Mouse (Mus musculus): ENCODE measurements around the gene Etl4. TPM values are rescaled to one million over a fixed set of nuclear protein-coding genes. Genes with fewer than 3 reads are reported as not detected.

Etl4 gene
- polyA plus RNA-seq, 1 experiment from 2014 or later, result 27.7 TPM

GRCm38 (mm10) chr2:20583032-20583431 is 673.5 kb downstream of the Etl4 start:
- Histone ChIP-seq H3K36me3 (ENCODE audit: control insufficient read depth, insufficient read depth, low read length) (no peaks in the 10 kb centered on the region), H3K4me1 (ENCODE audit: control insufficient read depth, insufficient read depth, low read length) (no peaks in the 10 kb centered on the region)

GRCm38 (mm10) chr2:20583562-20584153 is 674.1 kb downstream of the Etl4 start:
- Histone ChIP-seq H3K27me3 (replicated peaks; ENCODE audit: control insufficient read depth, insufficient read depth, low read length) (no peaks in the 10 kb centered on the region), H3K4me3 (ENCODE audit: low read length) (no peak overlapping the region), H3K27ac (ENCODE audit: low read length) (no peak overlapping the region), H3K36me3 (ENCODE audit: control insufficient read depth, insufficient read depth, low read length) (no peaks in the 10 kb centered on the region), H3K4me1 (ENCODE audit: control insufficient read depth, insufficient read depth, low read length) (no peaks in the 10 kb centered on the region), H3K9ac (ENCODE audit: low read depth, low read length) (no peak overlapping the region), H3K4me2 (ENCODE audit: low read depth, low read length) (no peak overlapping the region), H3K9me3 (ENCODE audit: control insufficient read depth, low read length) (no peaks in the 10 kb centered on the region)
- ATAC-seq, result peak; percentile 48; the same call in 1 of the 2 replicates
- WGBS, result 92% methylated on average over 6 of the region's 6 CpGs

More at GRCm38 (mm10) chr2:20583032-20583431, 673.5 kb downstream of the Etl4 start:
- no peak for ATAC-seq
- no peak overlapping the region for H3K9ac ChIP-seq (ENCODE audit: low read depth, low read length)
- H3K4me3 ChIP-seq (ENCODE audit: low read length), result no peak overlapping the region
- no peak overlapping the region for H3K27ac ChIP-seq (ENCODE audit: low read length)
- H3K4me2 ChIP-seq (ENCODE audit: low read depth, low read length), result no peak overlapping the region
- H3K27me3 ChIP-seq (replicated peaks; ENCODE audit: control insufficient read depth, insufficient read depth, low read length), result no peaks in the 10 kb centered on the region
- H3K9me3 ChIP-seq (ENCODE audit: control insufficient read depth, low read length), result no peaks in the 10 kb centered on the region

DNA sequence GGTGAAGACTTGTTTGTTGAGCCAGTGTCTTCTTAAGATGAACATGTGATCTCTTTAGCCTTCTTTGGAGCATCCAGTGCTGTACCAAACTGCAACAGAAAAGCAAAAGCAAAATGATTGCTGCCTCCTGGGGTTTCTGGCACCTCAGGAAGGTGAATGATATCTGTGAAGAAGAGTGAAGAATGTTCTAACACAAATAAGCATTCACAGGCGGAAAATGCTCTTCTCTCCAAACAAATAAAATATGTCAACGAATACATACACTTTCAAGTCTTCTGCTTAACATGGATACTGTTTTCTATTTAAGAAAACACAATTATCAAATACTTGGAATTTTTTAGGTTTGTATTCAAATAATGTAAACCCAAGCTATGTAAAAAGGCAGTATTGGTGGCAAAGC is 678.3 kb downstream of the Etl4 start:
- H3K27me3 ChIP-seq (replicated peaks; ENCODE audit: control insufficient read depth, insufficient read depth, low read length), result no peaks in the 10 kb centered on the region
- H3K27ac ChIP-seq (ENCODE audit: low read length), result no peak overlapping the region
- no peak overlapping the region for H3K9ac ChIP-seq (ENCODE audit: low read depth, low read length)
- no peaks in the 10 kb centered on the region for H3K9me3 ChIP-seq (ENCODE audit: control insufficient read depth, low read length)
- H3K4me1 ChIP-seq (ENCODE audit: control insufficient read depth, insufficient read depth, low read length), result no peaks in the 10 kb centered on the region
- no peaks in the 10 kb centered on the region for H3K36me3 ChIP-seq (ENCODE audit: control insufficient read depth, insufficient read depth, low read length)
- ATAC-seq, result no peak
- H3K4me2 ChIP-seq (ENCODE audit: low read depth, low read length), result no peak overlapping the region
- H3K4me3 ChIP-seq (ENCODE audit: low read length), result no peak overlapping the region
- 88% methylated on average over 2 of the region's 2 CpGs for WGBS

DNA sequence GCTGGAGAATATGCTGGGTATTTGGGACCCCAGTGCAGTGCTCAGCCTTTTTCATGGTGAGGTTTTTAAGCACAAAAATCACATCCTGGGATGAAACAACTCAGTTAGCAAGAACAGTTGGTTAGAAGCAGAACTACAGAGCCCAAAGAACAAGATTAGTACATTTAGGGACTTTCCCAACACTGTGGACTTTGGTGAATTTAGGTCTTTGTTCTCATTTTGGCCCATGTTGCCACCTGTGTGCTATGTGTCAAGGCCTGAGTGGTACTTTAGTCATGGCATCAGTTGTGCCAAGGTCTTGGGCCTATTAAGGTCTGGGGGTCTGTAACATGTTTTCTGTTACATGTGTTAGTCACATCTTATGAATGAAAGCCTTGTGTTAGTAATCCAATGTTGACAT is 679.1 kb downstream of the Etl4 start:
- Histone ChIP-seq H3K27me3 (replicated peaks; ENCODE audit: control insufficient read depth, insufficient read depth, low read length) (no peaks in the 10 kb centered on the region), H3K36me3 (ENCODE audit: control insufficient read depth, insufficient read depth, low read length) (no peaks in the 10 kb centered on the region), H3K9me3 (ENCODE audit: control insufficient read depth, low read length) (no peaks in the 10 kb centered on the region), H3K9ac (ENCODE audit: low read depth, low read length) (no peak overlapping the region), H3K4me1 (ENCODE audit: control insufficient read depth, insufficient read depth, low read length) (no peaks in the 10 kb centered on the region), H3K27ac (ENCODE audit: low read length) (no peak overlapping the region), H3K4me3 (ENCODE audit: low read length) (no peak overlapping the region), H3K4me2 (ENCODE audit: low read depth, low read length) (no peak overlapping the region)
- ATAC-seq, result no peak

DNA sequence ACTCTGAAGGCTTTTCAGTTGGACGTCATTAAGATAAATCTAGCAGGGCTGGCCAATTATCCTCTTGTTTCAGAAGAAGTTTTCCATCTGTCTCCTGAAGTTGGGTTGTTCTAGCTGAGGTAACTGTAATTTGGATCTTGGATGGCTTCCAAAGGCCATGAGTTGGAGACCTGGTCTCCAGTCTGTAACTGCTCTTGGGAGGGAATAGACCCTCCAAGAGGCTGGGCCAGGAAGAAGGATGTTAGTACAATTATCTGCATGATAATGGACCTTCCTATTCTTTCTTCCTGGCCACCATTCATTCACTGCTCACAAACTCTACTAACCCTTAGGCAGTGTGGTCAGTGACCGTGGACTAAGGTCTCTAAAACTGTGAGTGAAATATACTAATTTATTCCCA is 684.5 kb downstream of the Etl4 start:
- Histone ChIP-seq H3K9ac (ENCODE audit: low read depth, low read length) (no peak overlapping the region), H3K36me3 (ENCODE audit: control insufficient read depth, insufficient read depth, low read length) (no peaks in the 10 kb centered on the region), H3K4me3 (ENCODE audit: low read length) (no peak overlapping the region), H3K9me3 (ENCODE audit: control insufficient read depth, low read length) (no peaks in the 10 kb centered on the region), H3K27ac (ENCODE audit: low read length) (no peak overlapping the region), H3K27me3 (replicated peaks; ENCODE audit: control insufficient read depth, insufficient read depth, low read length) (no peaks in the 10 kb centered on the region), H3K4me1 (ENCODE audit: control insufficient read depth, insufficient read depth, low read length) (no peaks in the 10 kb centered on the region), H3K4me2 (ENCODE audit: low read depth, low read length) (no peak overlapping the region)
- no peak for ATAC-seq
- WGBS, result 68% methylated on average over 2 of the region's 2 CpGs

DNA sequence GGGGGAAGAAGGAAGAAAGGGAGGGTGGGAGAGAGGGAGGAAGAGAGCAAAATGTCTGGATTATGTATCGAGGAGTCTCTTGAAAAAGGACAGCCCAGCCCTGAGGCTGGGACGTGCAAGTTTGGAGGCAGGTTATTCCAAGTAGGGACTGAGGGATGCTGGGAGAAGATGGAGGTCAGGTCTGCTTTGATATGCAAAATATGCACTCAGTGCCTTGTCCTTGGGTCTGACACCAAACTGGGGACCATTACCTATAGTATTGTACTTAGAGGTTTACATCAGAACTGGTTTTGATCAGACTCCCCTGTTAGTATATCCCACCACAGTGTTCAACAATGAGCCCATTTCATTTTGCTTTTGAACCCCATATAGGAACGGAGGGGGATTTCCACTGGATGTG is 685.4 kb downstream of the Etl4 start:
- Histone ChIP-seq H3K4me2 (ENCODE audit: low read depth, low read length) (no peak overlapping the region), H3K4me1 (ENCODE audit: control insufficient read depth, insufficient read depth, low read length) (no peaks in the 10 kb centered on the region), H3K36me3 (ENCODE audit: control insufficient read depth, insufficient read depth, low read length) (no peaks in the 10 kb centered on the region), H3K9ac (ENCODE audit: low read depth, low read length) (no peak overlapping the region), H3K27ac (ENCODE audit: low read length) (no peak overlapping the region), H3K27me3 (replicated peaks; ENCODE audit: control insufficient read depth, insufficient read depth, low read length) (no peaks in the 10 kb centered on the region), H3K9me3 (ENCODE audit: control insufficient read depth, low read length) (no peaks in the 10 kb centered on the region), H3K4me3 (ENCODE audit: low read length) (no peak overlapping the region)
- no peak for ATAC-seq
- 82% methylated on average over 3 of the region's 3 CpGs for WGBS

GRCm38 (mm10) chr2:20596558-20596957 is 687.0 kb downstream of the Etl4 start:
- Histone ChIP-seq H3K4me3 (ENCODE audit: low read length) (no peak overlapping the region), H3K9me3 (ENCODE audit: control insufficient read depth, low read length) (no peaks in the 10 kb centered on the region), H3K27me3 (replicated peaks; ENCODE audit: control insufficient read depth, insufficient read depth, low read length) (no peaks in the 10 kb centered on the region), H3K4me1 (ENCODE audit: control insufficient read depth, insufficient read depth, low read length) (no peaks in the 10 kb centered on the region), H3K36me3 (ENCODE audit: control insufficient read depth, insufficient read depth, low read length) (no peaks in the 10 kb centered on the region), H3K27ac (ENCODE audit: low read length) (no peak overlapping the region), H3K4me2 (ENCODE audit: low read depth, low read length) (no peak overlapping the region), H3K9ac (ENCODE audit: low read depth, low read length) (no peak overlapping the region)
- WGBS, result 96% methylated on average over 3 of the region's 3 CpGs
- ATAC-seq, result no peak

DNA sequence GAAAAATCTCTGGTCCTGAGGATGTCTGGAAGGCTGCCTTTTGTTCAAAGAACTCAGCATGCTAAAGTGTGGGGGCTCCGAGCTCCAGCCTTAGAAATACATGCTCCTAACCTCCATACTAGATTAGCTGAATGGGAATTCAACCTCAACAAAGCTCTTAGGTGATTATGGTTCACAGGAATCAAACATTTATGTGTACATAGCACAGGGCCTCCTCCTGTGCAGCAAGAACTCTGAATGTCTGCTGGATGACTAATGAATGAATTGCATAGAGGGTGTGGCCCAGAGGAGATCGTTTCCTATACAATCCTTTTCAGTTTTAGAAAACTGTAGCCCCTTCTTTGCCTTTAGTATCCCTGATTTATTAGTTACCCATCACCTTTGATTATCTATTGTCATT is 687.6 kb downstream of the Etl4 start:
- ATAC-seq, result peak; percentile 82
- 32% methylated on average over 2 of the region's 2 CpGs for WGBS
- Histone ChIP-seq H3K9me3 (ENCODE audit: control insufficient read depth, low read length) (no peaks in the 10 kb centered on the region), H3K27ac (ENCODE audit: low read length) (no peak overlapping the region), H3K36me3 (ENCODE audit: control insufficient read depth, insufficient read depth, low read length) (no peaks in the 10 kb centered on the region), H3K27me3 (replicated peaks; ENCODE audit: control insufficient read depth, insufficient read depth, low read length) (no peaks in the 10 kb centered on the region), H3K4me2 (ENCODE audit: low read depth, low read length) (no peak overlapping the region), H3K9ac (ENCODE audit: low read depth, low read length) (no peak overlapping the region), H3K4me3 (ENCODE audit: low read length) (no peak overlapping the region), H3K4me1 (ENCODE audit: control insufficient read depth, insufficient read depth, low read length) (no peaks in the 10 kb centered on the region)

DNA sequence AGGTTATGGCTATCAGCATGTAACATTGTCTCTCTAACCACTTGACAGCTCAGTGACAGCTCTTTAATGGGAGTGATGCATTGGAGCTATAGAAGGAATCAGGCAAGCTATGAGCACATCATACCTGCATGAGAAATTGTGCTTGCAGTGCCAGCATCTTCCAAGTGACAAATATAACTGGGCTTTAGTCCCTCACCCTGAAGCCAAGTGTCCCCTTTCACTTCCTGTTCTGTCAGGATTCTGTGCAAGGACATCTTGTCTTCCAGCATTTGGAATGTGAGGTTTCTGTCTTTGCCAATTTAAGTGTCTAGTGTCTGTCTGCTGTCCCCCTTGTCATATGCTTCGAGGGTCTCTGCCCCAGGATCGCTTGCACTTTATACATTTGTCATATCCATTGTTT is 693.1 kb downstream of the Etl4 start:
- Histone ChIP-seq H3K27me3 (replicated peaks; ENCODE audit: control insufficient read depth, insufficient read depth, low read length) (no peaks in the 10 kb centered on the region), H3K9me3 (ENCODE audit: control insufficient read depth, low read length) (no peaks in the 10 kb centered on the region), H3K27ac (ENCODE audit: low read length) (no peak overlapping the region), H3K9ac (ENCODE audit: low read depth, low read length) (no peak overlapping the region), H3K4me3 (ENCODE audit: low read length) (no peak overlapping the region), H3K4me2 (ENCODE audit: low read depth, low read length) (no peak overlapping the region), H3K4me1 (ENCODE audit: control insufficient read depth, insufficient read depth, low read length) (no peaks in the 10 kb centered on the region), H3K36me3 (ENCODE audit: control insufficient read depth, insufficient read depth, low read length) (no peaks in the 10 kb centered on the region)
- no peak for ATAC-seq
- 88% methylated on average over 2 of the region's 2 CpGs for WGBS

- Histone ChIP-seq H3K27ac (ENCODE audit: low read length) (no peak overlapping the region), H3K4me2 (ENCODE audit: low read depth, low read length) (no peak overlapping the region), H3K27me3 (replicated peaks; ENCODE audit: control insufficient read depth, insufficient read depth, low read length) (no peaks in the 10 kb centered on the region), H3K9ac (ENCODE audit: low read depth, low read length) (no peak overlapping the region), H3K36me3 (ENCODE audit: control insufficient read depth, insufficient read depth, low read length) (no peaks in the 10 kb centered on the region), H3K4me1 (ENCODE audit: control insufficient read depth, insufficient read depth, low read length) (no peaks in the 10 kb centered on the region), H3K4me3 (ENCODE audit: low read length) (no peak overlapping the region), H3K9me3 (ENCODE audit: control insufficient read depth, low read length) (no peaks in the 10 kb centered on the region)
- no peak for ATAC-seq
- WGBS, result 88% methylated on average over 6 of the region's 6 CpGs
These were observed 694.0 kb downstream of the Etl4 start for GRCm38 (mm10) chr2:20603536-20603935.

Measured in intestine, embryonic 16.5 days (tissue).